Comparison of ENCODE assay signal across 8 mouse cellular contexts in the genomic region with DNA sequence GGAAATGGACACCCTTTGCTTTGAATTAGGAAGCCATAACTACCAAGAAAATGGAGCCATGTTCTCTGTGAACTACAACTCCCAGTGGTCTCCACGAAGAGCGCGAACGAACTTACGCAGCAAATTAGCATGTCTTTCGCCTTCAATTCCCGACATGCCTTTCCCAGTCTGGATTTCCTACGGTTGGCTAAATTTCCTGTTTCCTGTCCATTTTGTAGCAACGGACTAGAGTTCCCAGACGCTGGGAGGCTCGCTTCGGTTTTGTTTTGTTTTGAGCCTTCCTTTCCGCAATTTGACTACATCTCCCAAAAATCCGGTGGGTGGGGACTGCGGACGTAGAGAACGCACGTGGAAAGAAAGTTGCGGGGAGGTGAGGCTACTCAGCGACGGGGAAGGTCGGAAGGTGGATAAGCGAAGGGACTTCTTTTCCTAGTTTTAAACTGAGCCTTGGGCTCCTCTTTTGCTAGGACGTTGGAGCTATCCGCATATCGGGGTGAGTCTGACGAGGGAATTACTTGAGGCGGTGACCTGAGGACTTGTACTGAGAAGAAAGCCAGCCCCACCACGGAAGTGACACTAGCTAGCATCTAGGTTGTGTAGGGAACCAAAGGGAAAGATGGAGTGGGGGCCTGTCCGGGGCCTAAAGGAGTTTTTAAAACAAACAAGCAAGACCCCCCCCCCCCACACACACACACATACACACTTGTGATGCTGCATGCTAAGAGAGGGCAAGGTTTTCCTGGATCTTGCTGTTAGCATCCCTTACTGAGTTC. TPM values are rescaled to one million over a fixed set of nuclear protein-coding genes. Genes with fewer than 3 reads are reported as not detected.
DNase-seq lines count a peak whose midpoint lies in the region; ATAC-seq and TF ChIP-seq lines count a peak whose summit lies in the region.

A gene (plus strand): TSS at position 171 of the 773 bp plus-strand sequence.

- H3K9me3 ChIP-seq in erythroblast, embryonic 14.5 days (ENCODE audit: control insufficient read depth, low read length) = no peaks in the 10 kb centered on the region
- no peaks in the 10 kb centered on the region for H3K9me3 ChIP-seq in heart, embryonic 11.5 days (replicated peaks; ENCODE audit: control insufficient read depth, low read length)
- no peaks in the 10 kb centered on the region for H3K9me3 ChIP-seq in kidney, embryonic 16.5 days (ENCODE audit: low read length)

- TF ChIP-seq POLR2A in bone marrow macrophage, adult 2 months (IDR thresholded peaks at IDR 0.05; ENCODE audit: borderline replicate concordance, low read depth, low read length) = peak; percentile 9; the same call in 1 of the 2 replicates
- TF ChIP-seq POLR2A in liver, adult 2 months (IDR thresholded peaks at IDR 0.05; ENCODE audit: extremely low read depth, insufficient read depth, low read length) = 0 out of 2 replicates have a peak, but pooled peaks have one; percentile 17
- TF ChIP-seq POLR2A in myocyte (IDR thresholded peaks at IDR 0.05; ENCODE audit: insufficient read length, low read depth) = peak; percentile 13

- H3K36me3 ChIP-seq in erythroblast, embryonic 14.5 days (ENCODE audit: control insufficient read depth) = peaks cover 73% of the 10 kb centered on the region
- peaks cover 38% of the 10 kb centered on the region for H3K36me3 ChIP-seq in heart, embryonic 11.5 days (ENCODE audit: control insufficient read depth, insufficient read depth, low read length)
- H3K36me3 ChIP-seq in kidney, embryonic 16.5 days (ENCODE audit: insufficient read depth, low read length) = peaks cover 57% of the 10 kb centered on the region
- peaks cover 31% of the 10 kb centered on the region for H3K36me3 ChIP-seq in liver, adult 2 months (ENCODE audit: control insufficient read depth, insufficient read depth, low read length)
- H3K36me3 ChIP-seq in myocyte (ENCODE audit: control insufficient read depth, insufficient read depth) = peaks cover 38% of the 10 kb centered on the region
- peaks cover 8% of the 10 kb centered on the region; the same call in 1 of the 2 replicates for H3K36me3 ChIP-seq in splenic B cell, adult 2 months (ENCODE audit: control insufficient read depth, insufficient read depth, low read length, poor library complexity, severe bottlenecking)

- H3K4me2 ChIP-seq in heart, embryonic 11.5 days = peak within 1 kb of the TSS; percentile 81
- peak within 1 kb of the TSS; percentile 77 for H3K4me2 ChIP-seq in kidney, embryonic 16.5 days (replicated peaks; ENCODE audit: low read depth, low read length)
- peak within 1 kb of the TSS; percentile 100 for H3K4me2 ChIP-seq in myocyte (ENCODE audit: low read depth)

- H3K27me3 ChIP-seq in erythroblast, embryonic 14.5 days (ENCODE audit: control insufficient read depth) = no peaks in the 10 kb centered on the region
- H3K27me3 ChIP-seq in heart, embryonic 11.5 days (ENCODE audit: control insufficient read depth, insufficient read depth, low read length) = no peaks in the 10 kb centered on the region
- H3K27me3 ChIP-seq in kidney, embryonic 16.5 days (ENCODE audit: insufficient read depth, low read length) = no peaks in the 10 kb centered on the region
- H3K27me3 ChIP-seq in liver, adult 2 months (ENCODE audit: control insufficient read depth, insufficient read depth, low read length) = no peaks in the 10 kb centered on the region
- H3K27me3 ChIP-seq in myocyte (ENCODE audit: control insufficient read depth, insufficient read depth, insufficient read length) = no peaks in the 10 kb centered on the region
- H3K27me3 ChIP-seq in splenic B cell, adult 2 months (ENCODE audit: control insufficient read depth, insufficient read depth, low read length, poor library complexity, severe bottlenecking) = no peaks in the 10 kb centered on the region

- TF ChIP-seq CTCF in bone marrow macrophage, adult 2 months (IDR thresholded peaks at IDR 0.05; ENCODE audit: low read depth, low read length) = no peak
- TF ChIP-seq CTCF in liver, adult 2 months (IDR thresholded peaks at IDR 0.05; ENCODE audit: low read depth, low read length) = no peak

- peaks cover 4% of the 10 kb centered on the region; the same call in 1 of the 2 replicates for H3K4me1 ChIP-seq in bone marrow macrophage, adult 2 months (ENCODE audit: control insufficient read depth, insufficient read depth, low read length)
- H3K4me1 ChIP-seq in erythroblast, embryonic 14.5 days (ENCODE audit: control insufficient read depth) = peaks cover 32% of the 10 kb centered on the region
- no peaks in the 10 kb centered on the region for H3K4me1 ChIP-seq in heart, embryonic 11.5 days (ENCODE audit: control insufficient read depth, insufficient read depth, low read length)
- H3K4me1 ChIP-seq in kidney, embryonic 16.5 days (ENCODE audit: insufficient read depth, low read length) = peaks cover 4% of the 10 kb centered on the region
- H3K4me1 ChIP-seq in liver, adult 2 months (ENCODE audit: control insufficient read depth, insufficient read depth, low read length) = peaks cover 4% of the 10 kb centered on the region; the same call in 1 of the 2 replicates

- no peaks in the 10 kb centered on the region for H3K79me2 ChIP-seq in liver, adult 2 months (ENCODE audit: control insufficient read depth, insufficient read depth, low read length)
- H3K79me2 ChIP-seq in myocyte (ENCODE audit: control insufficient read depth, insufficient read depth) = peaks cover 15% of the 10 kb centered on the region

- H3K27ac ChIP-seq in bone marrow macrophage, adult 2 months (ENCODE audit: insufficient read depth, low read depth, low read length) = peak within 1 kb of the TSS; percentile 62
- H3K27ac ChIP-seq in heart, embryonic 11.5 days (ENCODE audit: low read depth, low read length) = peak within 1 kb of the TSS; percentile 84
- H3K27ac ChIP-seq in kidney, embryonic 16.5 days (ENCODE audit: low read length) = peak within 1 kb of the TSS; percentile 89
- peak within 1 kb of the TSS; percentile 71 for H3K27ac ChIP-seq in liver, adult 2 months (replicated peaks; ENCODE audit: insufficient read depth, low read depth, low read length)

- ATAC-seq in heart, embryonic 11.5 days (replicated peaks; ENCODE audit: insufficient number of reproducible peaks, low FRiP score, low TSS enrichment) = peak; percentile 71
- peak; percentile 86 for ATAC-seq in kidney, embryonic 16.5 days (ENCODE audit: low FRiP score, low TSS enrichment)

- peak within 1 kb of the TSS; percentile 48 for H3ac ChIP-seq in myocyte (ENCODE audit: control insufficient read depth, insufficient read length)

- WGBS in heart, embryonic 11.5 days (ENCODE audit: insufficient replicate concordance) = under 1% methylated on average over 30 of the region's 30 CpGs
- WGBS in kidney, embryonic 16.5 days = under 1% methylated on average over 30 of the region's 30 CpGs
- whole genome bisulfite sequencing in liver, adult 2 months = under 1% methylated on average over 30 of the region's 30 CpGs

- H3K9ac ChIP-seq in heart, embryonic 11.5 days (ENCODE audit: low read depth, low read length) = peak within 1 kb of the TSS; percentile 89
- peak within 1 kb of the TSS; percentile 81 for H3K9ac ChIP-seq in kidney, embryonic 16.5 days (replicated peaks; ENCODE audit: low read length)
- H3K9ac ChIP-seq in liver, adult 2 months (ENCODE audit: low read depth, low read length) = peak within 1 kb of the TSS; percentile 76

- DNase-seq in B cell, adult 2 months = peak; percentile 69 to 73
- DNase-seq in liver, adult 2 months (ENCODE audit: extremely low read depth, low read depth, low spot score) = peak; percentile 100
- DNase-seq in splenic B cell, adult 2 months (ENCODE audit: low read depth, low spot score) = peak; percentile 84

- peak within 1 kb of the TSS; percentile 67 for H3K4me3 ChIP-seq in bone marrow macrophage, adult 2 months (ENCODE audit: insufficient read depth, low read length)
- peak within 1 kb of the TSS; percentile 66 for H3K4me3 ChIP-seq in erythroblast, embryonic 14.5 days (replicated peaks)
- H3K4me3 ChIP-seq in heart, embryonic 11.5 days (ENCODE audit: low read depth, low read length) = peak within 1 kb of the TSS; percentile 69
- peak within 1 kb of the TSS; percentile 79 for H3K4me3 ChIP-seq in kidney, embryonic 16.5 days (ENCODE audit: low read length)
- H3K4me3 ChIP-seq in liver, adult 2 months (ENCODE audit: insufficient read depth, low read depth, low read length) = peak within 1 kb of the TSS; percentile 71
- peak within 1 kb of the TSS; percentile 46 for H3K4me3 ChIP-seq in myocyte

TF ChIP-seq in myocyte, 11 proteins besides CTCF, POLR2A, EP300 and RAD21:
- TF ChIP-seq CEBPB (IDR thresholded peaks at IDR 0.05; ENCODE audit: insufficient read depth, poor library complexity, severe bottlenecking) = 0 out of 2 replicates have a peak, but pooled peaks have one; percentile 22
- peak; percentile 85 for TF ChIP-seq POLR2AphosphoS2 (IDR thresholded peaks at IDR 0.05; ENCODE audit: insufficient read length, low read depth)
- TF ChIP-seq REST (IDR thresholded peaks at IDR 0.05; ENCODE audit: insufficient read depth, insufficient read length) = no peak

RNA-seq across cellular contexts. Expression of the gene that starts here (rescaled TPM):
- 139 and 147 TPM in 2 replicates for polyA plus RNA-seq in bone marrow macrophage, adult 2 months (2012; ENCODE audit: insufficient read depth, insufficient read length, missing spikeins)
- 0.97 and 1.1 TPM in 2 replicates for polyA plus RNA-seq in erythroblast, embryonic 14.5 days (2012)
- 67.3 and 68.2 TPM in 2 replicates for polyA plus RNA-seq in heart, embryonic 11.5 days (2014; fragmentation: Nextera tagmentation; extraction: Ambion mirVana)
- 76.1 and 80.1 TPM in 2 replicates for polyA plus RNA-seq in kidney, embryonic 16.5 days (2015; fragmentation: Nextera tagmentation; extraction: Ambion mirVana)
- 84.6 and 96.6 TPM in 2 replicates for total RNA-seq in liver, adult 2 months (2014; rRNA removed)
- 35.3 and 37.9 TPM in 2 replicates for polyA plus RNA-seq in liver, adult 2 months (2012; rRNA removed)
- polyA plus RNA-seq in myocyte (2012; fragmentation: generic; extraction: Trizol) = 114 TPM

Comparison
In these comparisons a context has a peak if more than half of its experiments do, and no peak if none do; other contexts are left out.
1. Peak in every context shown above with its lines: DNase-seq, ATAC-seq, H3K4me3 ChIP-seq and H3K27ac ChIP-seq.
2. RNA of the gene that starts here (polyA plus RNA-seq): 139 to 147 TPM in bone marrow macrophage, adult 2 months, 114 TPM in myocyte (single experiment), 76.1 to 80.1 TPM in kidney, embryonic 16.5 days, 67.3 to 68.2 TPM in heart, embryonic 11.5 days and 35.3 to 37.9 TPM in liver, adult 2 months; 0.97 to 1.1 TPM in erythroblast, embryonic 14.5 days; every median in the first group is over 10 times any median in the second.